Mouse (Mus musculus) left cerebral cortex, adult 2 months (tissue): ENCODE measurements around the gene Ppm1m. TPM values are rescaled to one million over a fixed set of nuclear protein-coding genes. Genes with fewer than 3 reads are reported as not detected.

ENCODE experiments used
- DNase-seq, 2 experiments: peaks; one replicate each; pipeline ENCODE4 v3.0.0; 2021 to 2022; ENCODE audit warnings: low spot score in 2 of 2, mixed read lengths in 1 of 2; ENCODE audit errors: extremely low spot score in 1 of 2
- H3K27ac ChIP-seq: fragments of 200-600 bp; 2 replicates; pipeline ENCODE4 v1.8.1; 2022
- H3K4me3 ChIP-seq: fragments of 200-600 bp; 2 replicates; pipeline ENCODE4 v1.8.1; 2022
- CTCF ChIP-seq: fragments of 200-600 bp; IDR thresholded peaks from 2 replicates; pipeline ENCODE4 v1.8.1; 2022; ENCODE audit warnings: antibody characterized with exemption, mild to moderate bottlenecking, moderate library complexity
- intact Hi-C: fragments of 180-260 bp; cut with DNase I; formaldehyde crosslinking; loops from one replicate; pipeline ENCODE4 v1.15.1; 2025
- long read RNA-seq, 2 experiments: library from polyadenylated mRNA; stranded (forward); transcript quantifications; one replicate each; pipeline ENCODE4 v2.0.0; 2021; ENCODE audit warnings: borderline mapping rate in 2 of 2
- total RNA-seq, 2 experiments: library from RNA; stranded (reverse); gene quantifications; 2 replicates each; pipeline ENCODE4 v1.2.3; 2021

The Ppm1m gene
- total RNA-seq = 10 to 100 TPM; 22.2 to 26.4 TPM
- long read RNA-seq, experiment 1, transcript Ppm1m-203 (10 exons, 1,846 nt) = major isoform, 8 of 23 reads
- long read RNA-seq, experiment 1, partial matches to known transcripts = 6 of 23 reads
- long read RNA-seq, experiment 1, other reads (novel, unspliced or antisense) = 9 of 23 reads
- long read RNA-seq, experiment 2, transcript Ppm1m-203 (10 exons, 1,846 nt) = major isoform, 5 of 17 reads
- long read RNA-seq, experiment 2, partial matches to known transcripts = 4 of 17 reads
- long read RNA-seq, experiment 2, other reads (novel, unspliced or antisense) = 8 of 17 reads

DNA sequence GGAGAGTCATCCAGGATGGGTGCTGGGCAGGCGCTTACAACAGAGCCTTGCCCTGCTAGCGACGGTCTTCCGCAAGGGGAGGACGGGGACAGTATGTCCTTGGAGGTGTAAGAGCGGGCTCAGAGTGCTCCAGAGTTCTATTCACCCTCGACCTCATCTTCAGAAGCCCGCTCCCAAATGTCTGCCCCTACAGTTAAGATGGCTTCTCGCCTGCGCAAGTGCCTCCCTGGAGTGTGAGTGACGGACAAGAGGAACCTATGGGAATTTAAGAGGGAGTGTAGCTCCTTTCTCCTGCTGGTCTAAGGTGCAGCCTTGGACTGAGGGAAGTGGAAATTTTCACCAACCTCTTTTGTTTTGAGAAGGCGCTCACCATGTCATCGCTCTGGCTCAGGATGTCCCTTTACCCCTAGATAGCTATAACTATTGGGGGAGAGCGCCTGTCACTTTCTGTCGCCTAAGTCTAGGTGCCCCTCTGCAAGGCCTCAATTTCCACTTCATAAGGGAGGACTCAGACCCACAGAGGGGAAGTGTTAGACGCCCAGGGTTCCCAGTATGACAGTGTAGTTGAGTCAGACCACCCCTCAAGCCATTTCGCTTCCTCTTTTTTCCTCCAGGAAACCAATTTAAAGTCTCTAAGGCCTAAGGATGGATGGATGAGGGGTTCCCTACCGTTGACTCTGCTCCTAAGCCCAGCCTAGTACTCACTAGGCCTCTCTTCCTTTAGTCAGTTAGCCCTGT lies at the start of gene Ppm1m:
Ppm1m (minus strand) TSS at position 212 of the 738 bp plus-strand sequence.
- intact Hi-C loops = no loop called here
- DNase-seq = no peak
- Histone ChIP-seq H3K4me3 (peak within 1 kb of the TSS; percentile 57), H3K27ac (peak within 1 kb of the TSS; percentile 74)
- TF ChIP-seq CTCF = no peak

DNA sequence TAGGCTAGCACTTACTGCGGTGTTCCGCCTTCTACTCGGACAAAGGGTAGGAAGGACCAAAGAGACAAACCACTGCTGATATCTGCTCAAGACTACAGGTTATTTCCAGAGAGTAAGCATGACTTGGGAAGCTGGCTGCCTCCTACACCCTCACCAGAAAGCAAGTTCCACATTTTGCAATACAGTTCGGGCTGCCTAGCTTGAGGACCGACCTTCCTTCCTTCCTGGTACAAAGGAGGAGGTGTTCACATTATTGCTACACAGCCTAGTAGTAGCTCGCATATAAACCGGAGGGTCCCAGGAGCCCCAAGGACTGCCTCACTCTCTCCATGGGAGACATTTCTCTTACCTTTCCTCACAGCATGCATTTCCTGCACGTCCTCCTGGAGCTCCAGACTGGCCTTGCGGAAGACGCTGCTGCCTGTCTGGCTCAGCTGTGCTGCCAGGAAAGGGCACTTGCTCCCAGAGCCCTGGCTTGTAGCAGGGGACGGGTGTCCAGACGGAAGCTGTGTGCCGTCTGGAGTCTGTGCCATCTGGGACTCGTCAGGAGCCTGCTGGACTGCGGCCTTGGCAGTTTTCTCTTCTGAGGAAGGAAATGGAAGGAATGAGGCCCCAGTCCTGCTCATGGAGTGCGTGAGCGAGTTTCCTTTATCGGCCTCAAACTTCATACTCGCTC lies 43.4 kb upstream of the Ppm1m start:
- DNase-seq = no peak
- no peak overlapping the region for H3K27ac ChIP-seq
- H3K4me3 ChIP-seq = no peak overlapping the region
- intact Hi-C loops = no loop called here
- no peak for TF ChIP-seq CTCF

DNA sequence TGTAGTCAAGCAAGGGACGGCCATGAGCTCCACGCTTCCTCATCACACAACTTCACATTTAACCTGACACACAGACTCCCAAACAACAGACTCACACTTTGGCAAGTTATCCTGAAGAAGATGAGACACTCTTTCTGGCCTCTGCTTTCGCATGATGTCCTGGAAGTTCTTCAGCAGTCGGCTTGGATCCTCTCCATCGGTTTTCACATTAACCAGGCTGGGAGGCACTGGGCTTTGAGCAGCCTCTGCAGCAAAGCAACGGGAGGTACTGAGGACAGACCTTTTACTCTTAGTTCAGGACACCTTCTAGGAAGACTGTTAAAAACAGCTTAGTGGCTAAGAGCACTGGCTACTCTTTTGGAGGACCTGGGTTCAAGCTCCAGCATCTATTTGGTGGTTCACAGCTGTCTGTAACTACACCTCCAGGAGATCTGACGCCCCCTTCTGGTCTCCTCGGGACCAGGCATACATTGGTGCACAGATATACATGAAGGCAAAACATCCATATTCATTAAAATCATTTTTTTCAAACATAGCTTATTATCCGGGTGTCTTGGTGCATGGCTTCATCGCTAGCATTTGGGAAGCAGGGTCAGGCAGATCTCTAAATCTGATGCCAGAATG lies 42.1 kb upstream of the Ppm1m start:
- TF ChIP-seq CTCF = peak; percentile 20
- intact Hi-C loops = no loop called here
- H3K27ac ChIP-seq = no peak overlapping the region
- DNase-seq = no peak
- H3K4me3 ChIP-seq = no peak overlapping the region

DNA sequence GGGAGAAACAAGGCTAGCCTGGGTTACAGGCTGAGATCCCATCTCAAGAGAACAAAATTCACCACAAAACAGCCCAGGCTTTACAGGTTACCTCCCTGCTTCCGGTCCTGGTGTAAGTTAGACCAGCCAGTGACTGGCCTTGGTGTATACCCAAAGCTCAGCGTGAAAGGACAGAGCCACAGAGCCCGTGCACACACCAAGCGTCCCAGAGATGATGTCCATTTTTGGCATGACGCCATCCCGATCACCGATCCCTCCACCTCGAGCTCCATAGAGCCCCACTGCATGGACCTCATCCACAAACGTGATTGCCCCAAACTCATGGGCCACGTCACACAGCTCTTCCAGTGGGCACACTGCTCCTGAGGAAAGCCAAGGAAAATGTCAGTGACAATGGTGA lies 38.3 kb upstream of the Ppm1m start:
- no peak for DNase-seq
- Histone ChIP-seq H3K27ac (no peak overlapping the region), H3K4me3 (no peak overlapping the region)
- intact Hi-C loops = no loop called here
- TF ChIP-seq CTCF = no peak

DNA sequence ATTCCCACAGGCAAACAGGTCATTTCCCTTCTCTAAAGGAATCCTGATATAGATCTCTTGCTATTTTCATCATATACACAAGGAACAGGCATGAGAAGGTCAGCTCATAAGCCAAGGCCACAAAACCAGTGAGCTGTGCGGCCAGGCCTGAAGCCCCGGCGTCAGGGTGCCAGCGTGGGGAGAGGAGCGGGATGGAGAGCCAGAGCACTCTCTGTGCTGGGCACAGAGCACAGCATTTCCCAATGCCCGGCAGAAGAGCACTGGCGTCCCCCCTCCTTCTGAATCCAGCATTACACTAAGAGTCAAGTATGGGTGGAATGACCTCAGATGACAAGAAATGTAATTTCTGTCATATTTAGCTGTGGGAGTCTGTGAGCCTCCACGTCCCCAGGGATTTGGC lies 37.9 kb upstream of the Ppm1m start:
- TF ChIP-seq CTCF = no peak
- intact Hi-C loops = no loop called here
- DNase-seq = no peak
- H3K27ac ChIP-seq = no peak overlapping the region
- H3K4me3 ChIP-seq = no peak overlapping the region

DNA sequence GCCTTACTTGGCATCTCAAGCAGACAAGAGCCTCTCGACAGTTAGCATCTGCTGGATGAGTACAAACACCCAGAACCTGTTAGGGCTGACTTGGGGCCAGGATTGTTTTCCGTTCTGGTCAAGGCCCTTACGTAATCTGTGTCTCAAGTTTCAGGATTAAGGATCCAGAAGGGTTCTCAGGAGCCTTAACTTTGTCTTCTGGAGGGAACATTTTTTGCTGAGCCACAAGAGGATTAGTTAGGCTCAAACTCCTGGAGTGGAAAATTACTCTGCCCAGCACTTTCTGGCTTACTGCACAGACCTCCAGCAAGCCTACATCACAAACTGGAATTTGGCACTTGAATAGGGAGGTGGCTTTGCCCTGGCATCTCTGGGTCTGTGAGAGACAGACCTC lies 37.3 kb upstream of the Ppm1m start:
- H3K4me3 ChIP-seq = no peak overlapping the region
- H3K27ac ChIP-seq = no peak overlapping the region; the same call in 1 of the 2 replicates
- DNase-seq = no peak
- TF ChIP-seq CTCF = no peak
- intact Hi-C loops = no loop called here

DNA sequence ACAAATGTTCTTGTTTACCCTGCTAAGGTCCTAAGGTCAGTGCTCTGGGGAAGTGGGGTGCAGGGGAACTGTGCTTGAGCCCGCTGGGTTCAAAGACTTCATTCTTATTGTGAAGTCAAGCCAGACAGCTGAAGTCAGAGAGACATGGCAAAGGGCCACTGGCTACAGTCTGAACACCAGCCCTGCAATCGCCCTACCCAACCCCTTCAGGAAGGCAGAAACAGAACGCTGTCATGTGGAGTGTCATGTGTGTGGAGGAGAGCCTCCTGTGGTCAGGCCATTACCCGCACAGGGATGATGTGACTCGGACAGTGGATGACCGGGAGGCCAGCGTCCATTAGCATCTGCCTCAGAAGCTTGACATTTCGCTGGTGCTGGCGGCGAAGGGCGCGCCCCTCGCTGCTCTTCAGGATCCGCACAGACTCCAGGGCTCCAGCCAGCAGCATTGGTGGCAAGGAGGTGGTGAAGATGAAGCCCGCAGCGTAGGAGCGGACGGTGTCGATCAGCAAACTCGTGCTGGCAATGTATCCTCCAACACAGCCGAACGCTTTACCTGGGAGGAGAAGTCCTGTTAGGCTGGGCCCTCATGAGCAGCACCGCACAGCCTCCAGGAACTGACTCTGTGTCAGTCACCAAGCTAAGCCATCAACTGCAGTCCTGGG lies 36.7 kb upstream of the Ppm1m start:
- H3K27ac ChIP-seq = no peak overlapping the region; the same call in 1 of the 2 replicates
- H3K4me3 ChIP-seq = no peak overlapping the region
- TF ChIP-seq CTCF = no peak
- intact Hi-C loops = no loop called here
- no peak for DNase-seq

DNA sequence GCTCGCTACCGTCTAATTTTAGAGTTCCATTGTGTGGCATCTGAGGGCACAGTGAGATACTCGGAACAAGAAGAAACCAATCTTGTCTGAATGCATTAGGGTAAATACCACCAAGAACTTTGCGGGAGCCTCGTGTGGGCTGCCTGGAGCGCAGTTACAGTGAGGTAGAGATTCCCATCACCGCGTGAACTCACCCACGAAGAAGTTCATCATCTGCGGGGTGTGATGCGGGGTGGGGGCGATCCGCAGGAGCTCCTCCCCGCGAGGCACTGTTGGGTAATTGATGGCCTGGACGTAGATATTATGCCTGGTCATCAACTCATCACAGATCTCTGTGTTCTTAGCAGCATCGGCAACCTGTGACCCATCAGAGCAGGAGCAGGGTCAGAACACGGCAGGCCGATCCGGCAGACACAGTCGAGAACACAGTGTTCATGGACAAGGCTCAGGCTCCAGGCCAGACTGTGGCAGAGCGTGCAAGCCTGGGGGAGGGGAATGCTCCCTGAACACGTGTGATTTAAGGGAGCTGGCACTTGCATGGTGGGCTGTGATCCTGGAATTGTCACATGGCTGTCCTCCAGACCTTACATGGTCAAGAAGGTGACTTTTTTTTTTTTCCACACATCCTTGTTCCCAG lies 35.8 kb upstream of the Ppm1m start:
- Histone ChIP-seq H3K4me3 (no peak overlapping the region), H3K27ac (peak overlapping the region; percentile 13)
- no peak for TF ChIP-seq CTCF
- intact Hi-C loops = no loop called here
- no peak for DNase-seq

DNA sequence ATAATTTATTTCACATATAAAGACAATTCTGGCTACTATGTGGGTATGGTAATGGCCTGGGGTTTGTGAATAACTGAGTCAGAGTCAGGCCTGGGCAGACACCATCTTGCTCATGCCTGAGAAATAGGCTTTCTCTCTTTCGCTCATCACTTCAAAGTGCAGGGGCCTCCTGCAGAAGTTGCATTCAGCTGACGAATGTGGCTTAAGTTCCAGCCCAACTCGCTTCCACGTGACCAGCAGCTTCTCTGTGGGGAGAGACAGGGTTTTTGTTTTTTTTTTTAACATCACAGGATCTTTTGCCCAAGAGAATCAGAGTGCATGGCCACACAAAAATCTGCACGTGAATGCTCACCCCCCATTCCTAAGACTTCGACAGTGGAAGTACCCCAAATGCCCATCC lies 34.4 kb upstream of the Ppm1m start:
- DNase-seq = no peak
- Histone ChIP-seq H3K4me3 (no peak overlapping the region), H3K27ac (no peak overlapping the region)
- intact Hi-C loops = no loop called here
- TF ChIP-seq CTCF = no peak

DNA sequence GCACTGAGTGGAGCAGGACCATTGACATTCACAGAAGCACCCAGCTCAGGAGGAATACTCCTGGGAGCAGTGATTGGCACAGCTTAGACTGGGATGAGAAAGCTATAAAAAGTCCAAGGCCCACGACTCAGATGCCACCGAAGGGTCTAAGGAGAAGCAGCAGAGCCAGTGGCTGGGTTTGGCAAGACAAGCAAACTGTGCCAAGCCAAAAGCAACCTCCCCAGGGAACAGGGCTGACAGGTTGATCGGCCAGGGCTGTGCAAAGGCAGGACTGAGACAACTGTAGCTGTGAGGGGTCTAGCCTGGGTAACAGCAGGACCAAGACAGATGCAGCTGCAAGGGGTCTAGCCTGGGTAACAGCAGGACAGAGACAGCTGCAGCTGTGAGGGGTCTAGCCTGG lies 33.4 kb upstream of the Ppm1m start:
- H3K27ac ChIP-seq = no peak overlapping the region
- DNase-seq = no peak
- no peak for TF ChIP-seq CTCF
- intact Hi-C loops = no loop called here
- H3K4me3 ChIP-seq = no peak overlapping the region

DNA sequence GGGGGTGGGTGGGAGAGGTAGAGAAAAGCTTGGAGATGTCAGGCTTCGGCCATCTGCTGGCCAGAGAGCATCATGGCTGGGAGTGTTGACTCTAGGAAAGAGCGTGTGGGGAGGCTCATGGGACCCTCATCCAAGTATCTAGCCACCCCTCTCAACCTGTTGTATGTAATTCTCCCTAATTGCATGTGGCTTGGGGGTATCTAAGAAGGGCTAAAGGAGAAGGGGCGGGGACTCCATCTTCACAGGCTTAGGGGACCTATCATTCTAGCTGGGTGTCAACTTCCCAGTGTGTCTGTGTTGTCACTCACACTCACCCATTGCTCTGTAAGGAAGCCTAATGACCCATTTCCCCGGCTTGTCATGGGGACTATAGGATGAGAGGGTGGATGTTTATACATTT lies 32.3 kb upstream of the Ppm1m start:
- no peak for DNase-seq
- intact Hi-C loops = no loop called here
- H3K27ac ChIP-seq = no peak overlapping the region
- H3K4me3 ChIP-seq = no peak overlapping the region
- no peak; the same call in 1 of the 2 replicates for TF ChIP-seq CTCF
